Mouse (Mus musculus): ENCODE results near the gene Galnt15. TPM values are rescaled to one million over a fixed set of nuclear protein-coding genes. Genes with fewer than 3 reads are reported as not detected.

The Galnt15 gene
- polyA plus RNA-seq, 1 experiment from 2014 or later = 0.40 TPM

DNA sequence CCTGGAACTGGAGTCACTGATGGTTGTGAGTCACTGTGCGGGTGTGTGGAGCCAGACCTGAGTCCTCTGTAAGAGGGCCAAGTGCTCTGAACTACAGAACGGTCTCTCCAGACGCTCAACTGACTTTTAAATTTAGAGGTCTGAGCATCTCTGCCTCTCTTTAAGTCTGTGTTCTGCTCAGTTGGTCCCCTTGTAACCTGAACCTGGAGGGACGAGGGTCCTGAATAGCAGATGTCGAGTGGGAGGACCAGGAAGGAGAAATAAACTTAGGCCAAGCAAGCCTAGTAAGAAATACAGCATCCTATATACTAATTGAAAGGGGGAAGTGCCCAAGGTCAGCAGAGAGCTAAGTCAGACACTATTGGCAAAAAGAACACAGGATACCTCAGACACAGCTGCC lies 68.0 kb downstream of the Galnt15 start:
- Histone ChIP-seq H3K4me3 (no peak overlapping the region), H3K9me3 (no peaks in the 10 kb centered on the region), H3K27ac (no peak overlapping the region), H3K9ac (no peak overlapping the region), H3K4me2 (no peak overlapping the region), H3K27me3 (replicated peaks) (no peaks in the 10 kb centered on the region), H3K36me3 (replicated peaks) (peaks cover 39% of the 10 kb centered on the region; the same call in 1 of the 2 replicates), H3K4me1 (no peaks in the 10 kb centered on the region)
- no peak for ATAC-seq (replicated peaks)
- WGBS = 89% methylated on average over 5 of the region's 5 CpGs

DNA sequence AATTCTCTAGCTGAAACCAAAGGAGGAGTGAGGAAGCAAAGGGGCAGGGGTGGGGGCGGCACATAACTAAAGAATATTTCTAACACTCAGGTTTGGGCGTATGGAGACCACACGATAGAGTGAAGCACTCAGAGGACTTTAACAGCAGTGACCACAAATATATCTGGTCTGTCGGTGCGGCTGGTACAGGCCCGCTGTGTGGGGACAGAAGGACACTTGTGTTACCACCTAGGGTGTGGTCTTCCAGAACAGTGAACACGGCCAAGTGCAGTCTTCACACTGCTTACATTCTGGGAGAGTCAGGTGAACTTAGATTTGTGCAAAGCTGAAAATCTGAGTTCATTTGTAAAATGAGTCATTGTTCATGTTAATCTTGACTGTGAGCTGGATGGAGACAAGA lies 68.9 kb downstream of the Galnt15 start:
- no peaks in the 10 kb centered on the region for H3K4me1 ChIP-seq
- no peak overlapping the region for H3K27ac ChIP-seq
- H3K4me2 ChIP-seq = no peak overlapping the region
- 94% methylated on average over 7 of the region's 7 CpGs for WGBS
- H3K36me3 ChIP-seq (replicated peaks) = peaks cover 34% of the 10 kb centered on the region; the same call in 1 of the 2 replicates
- no peak overlapping the region for H3K9ac ChIP-seq
- H3K27me3 ChIP-seq (replicated peaks) = no peaks in the 10 kb centered on the region
- no peaks in the 10 kb centered on the region for H3K9me3 ChIP-seq
- no peak overlapping the region for H3K4me3 ChIP-seq
- ATAC-seq (replicated peaks) = no peak

DNA sequence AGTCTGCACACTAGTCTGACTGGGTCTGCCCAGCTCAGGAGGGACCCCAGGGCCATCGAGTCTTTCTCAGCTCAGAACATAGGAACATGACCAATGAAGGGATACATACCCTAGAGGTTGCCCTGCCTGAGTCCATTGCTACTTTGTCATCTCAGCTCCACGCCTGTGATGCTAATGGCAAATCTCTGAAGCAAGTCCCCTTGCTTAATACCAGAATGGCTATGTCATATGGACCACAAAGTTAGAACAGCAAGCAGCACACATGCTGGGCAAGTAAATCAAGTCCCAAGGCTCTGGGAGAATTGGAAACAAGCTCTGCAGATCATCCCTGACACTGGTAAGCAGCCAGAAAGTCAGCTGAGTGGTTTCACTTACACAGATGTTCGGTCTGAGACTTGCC lies 70.2 kb downstream of the Galnt15 start:
- Histone ChIP-seq H3K4me1 (no peaks in the 10 kb centered on the region), H3K9ac (no peak overlapping the region), H3K9me3 (no peaks in the 10 kb centered on the region), H3K4me2 (no peak overlapping the region), H3K27me3 (replicated peaks) (no peaks in the 10 kb centered on the region), H3K4me3 (no peak overlapping the region), H3K36me3 (replicated peaks) (peaks cover 31% of the 10 kb centered on the region; the same call in 1 of the 2 replicates), H3K27ac (no peak overlapping the region)
- WGBS = 94% methylated on average over 3 of the region's 3 CpGs
- ATAC-seq (replicated peaks) = no peak

- Histone ChIP-seq H3K27me3 (replicated peaks) (no peaks in the 10 kb centered on the region), H3K9ac (no peak overlapping the region), H3K9me3 (no peaks in the 10 kb centered on the region), H3K27ac (no peak overlapping the region), H3K4me2 (no peak overlapping the region), H3K4me3 (no peak overlapping the region), H3K36me3 (replicated peaks) (peaks cover 18% of the 10 kb centered on the region; the same call in 1 of the 2 replicates), H3K4me1 (no peaks in the 10 kb centered on the region)
- WGBS = 89% methylated on average over 4 of the region's 4 CpGs
- ATAC-seq (replicated peaks) = no peak
Observed at GRCm38 (mm10) chr14:32103556-32103955, 74.8 kb downstream of the Galnt15 start.

- 64% methylated on average over 7 of the region's 7 CpGs for WGBS
- no peak overlapping the region for H3K4me3 ChIP-seq
Observed at GRCm38 (mm10) chr14:32105663-32106062, 76.9 kb downstream of the Galnt15 start.

DNA sequence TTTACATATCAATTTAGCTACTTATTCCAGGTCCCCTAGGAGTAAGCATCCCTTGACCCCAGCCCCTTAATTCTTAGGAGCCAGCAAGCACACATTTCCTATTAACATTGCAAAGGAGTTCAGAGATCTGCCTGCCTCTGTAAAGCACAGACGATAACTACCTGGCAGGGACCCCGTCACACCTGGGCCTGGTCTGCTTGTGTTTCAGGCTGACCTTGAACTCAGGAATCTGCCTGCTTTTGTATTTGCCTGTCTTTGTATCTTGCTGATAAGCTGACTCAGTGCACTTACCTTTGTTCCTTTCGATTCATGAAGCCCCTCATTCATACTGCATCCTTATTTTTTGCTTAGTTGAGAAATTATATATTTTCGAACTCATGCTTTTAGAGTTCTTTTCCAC lies 78.1 kb downstream of the Galnt15 start:
- Histone ChIP-seq H3K36me3 (replicated peaks) (no peaks in the 10 kb centered on the region), H3K27me3 (replicated peaks) (no peaks in the 10 kb centered on the region), H3K9ac (no peak overlapping the region), H3K4me3 (no peak overlapping the region), H3K4me1 (no peaks in the 10 kb centered on the region), H3K9me3 (no peaks in the 10 kb centered on the region), H3K27ac (no peak overlapping the region), H3K4me2 (no peak overlapping the region)
- no peak for ATAC-seq (replicated peaks)
- WGBS = 89% methylated on average over 4 of the region's 4 CpGs

More at GRCm38 (mm10) chr14:32105663-32106062, 76.9 kb downstream of the Galnt15 start:
- Histone ChIP-seq H3K9me3 (no peaks in the 10 kb centered on the region), H3K36me3 (replicated peaks) (no peaks in the 10 kb centered on the region), H3K4me2 (no peak overlapping the region), H3K4me1 (no peaks in the 10 kb centered on the region), H3K27me3 (replicated peaks) (no peaks in the 10 kb centered on the region), H3K9ac (no peak overlapping the region), H3K27ac (no peak overlapping the region)
- no peak for ATAC-seq (replicated peaks)

Other genes starting within 250 kb of the Galnt15 start
- 9.5 and 10.3 TPM in 2 replicates for gene Ankrd28, start 198.3 kb upstream of the Galnt15 start, polyA plus RNA-seq (2015; fragmentation: Nextera tagmentation; extraction: Ambion mirVana)
- 19.6 and 19.7 TPM in 2 replicates for gene Oxnad1, start 56.4 kb downstream of the Galnt15 start, polyA plus RNA-seq (2015; fragmentation: Nextera tagmentation; extraction: Ambion mirVana)
- 67.2 and 70.2 TPM in 2 replicates for gene Dph3, start 56.7 kb downstream of the Galnt15 start, polyA plus RNA-seq (2015; fragmentation: Nextera tagmentation; extraction: Ambion mirVana)
- not detected in 2 replicates for gene Msmb, start 113.0 kb downstream of the Galnt15 start, polyA plus RNA-seq (2015; fragmentation: Nextera tagmentation; extraction: Ambion mirVana)
- gene Ncoa4, start 130.9 kb downstream of the Galnt15 start, polyA plus RNA-seq (2015; fragmentation: Nextera tagmentation; extraction: Ambion mirVana) = 104 and 106 TPM in 2 replicates
- gene Timm23, start 172.9 kb downstream of the Galnt15 start, polyA plus RNA-seq (2015; fragmentation: Nextera tagmentation; extraction: Ambion mirVana) = 204 and 211 TPM in 2 replicates
- gene Parg, start 173.0 kb downstream of the Galnt15 start, polyA plus RNA-seq (2015; fragmentation: Nextera tagmentation; extraction: Ambion mirVana) = 35.8 and 36.5 TPM in 2 replicates